Mouse (Mus musculus) ES-E14 (cell line): ENCODE data around the gene Timm29.

Source experiments
- CHD2 ChIP-seq: IDR thresholded peaks from 2 replicates; pipeline ENCODE4 v1.6.1; 2014; ENCODE audit warnings: mild to moderate bottlenecking, low read depth, low read length, inconsistent platforms
- MAFK ChIP-seq: IDR thresholded peaks from 2 replicates; pipeline ENCODE4 v1.6.1; 2014; ENCODE audit warnings: mild to moderate bottlenecking, low read depth, low read length, inconsistent platforms; ENCODE audit not compliant: insufficient read depth
- ZNF384 ChIP-seq: IDR thresholded peaks from 2 replicates; pipeline ENCODE4 v1.6.1; 2012; ENCODE audit warnings: low read depth, low read length, inconsistent platforms

DNA sequence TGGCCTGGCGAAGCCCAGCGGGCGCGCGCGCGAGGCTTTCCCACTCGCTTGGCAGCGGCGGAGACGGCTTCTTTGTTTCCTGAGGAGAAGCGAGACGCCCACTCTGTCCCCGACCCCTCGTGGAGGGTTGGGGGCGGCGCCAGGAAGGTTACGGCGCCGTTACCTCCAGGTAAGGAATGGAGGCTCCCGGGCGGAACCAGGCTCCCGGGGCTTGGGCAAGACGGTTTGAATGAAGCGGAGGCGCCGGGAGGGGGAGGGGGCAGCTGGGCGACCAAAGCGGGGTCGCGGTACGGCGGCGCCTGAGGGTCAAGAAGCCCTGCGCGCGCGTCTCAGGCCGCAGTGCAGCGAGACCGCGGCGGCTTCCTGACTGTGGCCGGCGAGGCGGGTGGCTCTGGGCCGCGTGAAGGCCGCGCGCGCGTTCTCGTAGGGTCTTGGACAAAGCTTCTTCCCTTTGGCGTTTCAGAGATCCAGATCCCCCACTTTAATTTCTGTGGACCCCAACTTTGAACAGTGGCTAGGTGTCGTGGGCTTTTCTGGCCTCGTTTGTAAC is 23.8 kb downstream of the Timm29 start:
- TF ChIP-seq MAFK (no peak), ZNF384 (no peak), CHD2 (no peak)
